Mouse (Mus musculus) brown adipose tissue, adult 24 weeks (tissue): ENCODE measurements around the gene Igf2bp3. TPM values are rescaled to one million over a fixed set of nuclear protein-coding genes. Genes with fewer than 3 reads are reported as not detected.

ENCODE experiments used
- H3K27ac ChIP-seq: fragments of 200-500 bp; replicated peaks from 2 replicates; pipeline ENCODE4 v1.5.1; 2012; ENCODE audit warnings: low read depth, mild to moderate bottlenecking, low read length
- H3K4me1 ChIP-seq: fragments of 200-500 bp; 2 replicates; pipeline ENCODE4 v1.6.1; 2012; ENCODE audit warnings: low read length, mixed read lengths; ENCODE audit not compliant: control insufficient read depth, insufficient read depth, insufficient read length
- H3K4me3 ChIP-seq: fragments of 200-500 bp; 2 replicates; pipeline ENCODE4 v1.5.1; 2012; ENCODE audit warnings: low read depth, mild to moderate bottlenecking, low read length, moderate library complexity; ENCODE audit not compliant: insufficient read depth
- polyA plus RNA-seq: library from polyadenylated mRNA; stranded (reverse); fragments of >200 nt; gene quantifications from 2 replicates; pipeline ENCODE4 v1.2.4, GENCODE M21; 2012; ENCODE audit not compliant: missing spikeins, insufficient read depth, insufficient read length

The Igf2bp3 gene
- polyA plus RNA-seq, 1 experiment = not detected

DNA sequence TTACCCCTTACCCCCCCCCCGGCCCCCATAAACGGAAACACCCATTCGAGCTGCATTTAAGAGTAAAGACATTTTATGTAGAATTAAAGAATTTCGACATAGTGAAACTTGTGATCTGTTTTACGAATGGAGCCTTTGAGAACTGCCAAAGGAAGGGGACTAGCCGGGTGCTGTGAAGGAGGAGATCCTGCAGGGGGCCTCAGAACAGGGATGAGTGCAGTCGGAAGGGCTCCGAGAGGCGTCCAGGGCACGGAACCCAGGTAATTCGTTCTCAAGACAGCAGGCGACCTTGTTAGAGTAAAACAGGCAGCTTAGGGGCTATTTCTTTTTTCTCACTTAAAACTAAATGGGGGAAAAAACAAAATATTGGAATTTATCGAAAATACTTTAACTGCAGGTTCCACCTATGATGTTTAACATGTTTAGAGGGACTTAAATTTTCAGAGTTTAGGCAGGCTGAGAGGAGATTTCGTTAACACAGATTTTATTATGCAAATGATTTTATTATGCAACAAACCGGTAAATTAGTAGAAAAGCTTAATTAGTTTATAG lies 12.5 kb upstream of the Igf2bp3 start:
- H3K4me1 ChIP-seq = no peaks in the 10 kb centered on the region
- H3K27ac ChIP-seq = no peak overlapping the region
- H3K4me3 ChIP-seq = no peak overlapping the region

DNA sequence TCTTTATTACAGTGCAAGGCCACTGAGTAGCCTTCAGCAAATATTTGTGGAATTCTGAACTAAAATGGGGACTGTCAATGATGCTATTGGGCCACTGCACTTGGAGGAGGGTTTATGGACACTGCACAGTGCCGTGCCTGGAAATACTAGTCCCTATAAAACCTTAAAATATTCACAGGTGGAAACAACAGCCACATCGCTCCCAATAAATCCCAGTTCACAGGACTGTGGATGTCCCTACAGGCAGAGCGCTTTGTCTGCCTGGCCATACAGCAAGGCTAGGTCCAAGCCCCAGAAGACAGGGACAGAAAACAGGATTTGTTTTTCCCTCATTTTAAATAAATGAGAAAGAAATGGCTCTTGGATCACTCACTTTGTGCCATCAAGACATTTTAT lies 11.0 kb upstream of the Igf2bp3 start:
- H3K4me3 ChIP-seq = no peak overlapping the region
- H3K4me1 ChIP-seq = no peaks in the 10 kb centered on the region
- no peak overlapping the region for H3K27ac ChIP-seq

GRCm38 (mm10) chr6:49224923-49225727 lies 10.4 kb upstream of the Igf2bp3 start:
- Histone ChIP-seq H3K4me3 (no peak overlapping the region), H3K27ac (no peak overlapping the region), H3K4me1 (no peaks in the 10 kb centered on the region)

DNA sequence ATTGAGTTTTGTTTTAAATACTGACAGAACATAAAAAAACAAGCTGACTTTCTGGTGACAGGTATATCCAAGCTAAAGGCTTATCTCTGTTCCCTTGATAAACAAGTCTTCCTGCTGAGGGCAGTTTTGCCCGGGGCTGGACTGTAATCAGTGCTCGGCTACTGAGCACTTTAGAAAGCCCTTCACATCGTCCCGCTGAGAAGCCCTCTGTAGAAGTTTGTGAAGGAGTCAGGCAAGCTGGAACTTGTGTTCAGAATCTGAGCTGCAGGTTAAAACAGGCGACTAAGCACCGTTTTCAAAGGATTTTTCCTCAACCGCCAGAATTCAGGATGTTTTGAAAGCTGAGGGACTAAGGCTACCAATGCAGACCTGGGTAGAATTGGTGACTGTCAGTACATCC lies 7.1 kb upstream of the Igf2bp3 start:
- H3K27ac ChIP-seq = no peak overlapping the region
- no peak overlapping the region for H3K4me3 ChIP-seq
- H3K4me1 ChIP-seq = no peaks in the 10 kb centered on the region

- Histone ChIP-seq H3K4me1 (no peaks in the 10 kb centered on the region), H3K27ac (no peak overlapping the region), H3K4me3 (no peak overlapping the region)
These were observed 5.3 kb upstream of the Igf2bp3 start for GRCm38 (mm10) chr6:49219920-49220604.

DNA sequence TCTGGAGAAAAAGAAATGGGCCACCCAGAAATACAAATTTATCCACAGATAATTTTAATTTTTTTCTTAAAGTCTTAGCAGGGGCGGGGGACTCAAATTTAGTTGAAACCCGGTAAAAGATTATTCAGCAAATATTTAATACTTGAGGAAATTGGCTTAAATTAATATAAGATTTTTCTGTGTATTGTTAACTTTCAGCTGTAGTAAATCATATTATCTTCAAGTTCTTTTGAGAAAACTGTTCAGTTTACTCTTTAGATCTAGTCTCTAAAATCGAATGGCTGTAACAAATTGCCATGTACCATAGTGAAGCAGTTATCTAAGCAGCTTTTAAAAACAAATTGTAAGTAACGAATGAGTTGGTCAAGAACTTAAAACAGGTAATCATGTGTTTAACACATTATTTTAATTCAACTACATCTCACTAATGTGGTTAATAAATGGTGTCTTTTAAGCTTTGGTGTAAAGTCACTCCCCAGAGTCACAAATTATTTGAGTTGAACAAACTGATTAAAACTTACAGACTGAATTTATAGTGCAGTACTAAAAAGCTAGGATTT lies 4.3 kb upstream of the Igf2bp3 start:
- no peaks in the 10 kb centered on the region for H3K4me1 ChIP-seq
- no peak overlapping the region for H3K4me3 ChIP-seq
- H3K27ac ChIP-seq = no peak overlapping the region

DNA sequence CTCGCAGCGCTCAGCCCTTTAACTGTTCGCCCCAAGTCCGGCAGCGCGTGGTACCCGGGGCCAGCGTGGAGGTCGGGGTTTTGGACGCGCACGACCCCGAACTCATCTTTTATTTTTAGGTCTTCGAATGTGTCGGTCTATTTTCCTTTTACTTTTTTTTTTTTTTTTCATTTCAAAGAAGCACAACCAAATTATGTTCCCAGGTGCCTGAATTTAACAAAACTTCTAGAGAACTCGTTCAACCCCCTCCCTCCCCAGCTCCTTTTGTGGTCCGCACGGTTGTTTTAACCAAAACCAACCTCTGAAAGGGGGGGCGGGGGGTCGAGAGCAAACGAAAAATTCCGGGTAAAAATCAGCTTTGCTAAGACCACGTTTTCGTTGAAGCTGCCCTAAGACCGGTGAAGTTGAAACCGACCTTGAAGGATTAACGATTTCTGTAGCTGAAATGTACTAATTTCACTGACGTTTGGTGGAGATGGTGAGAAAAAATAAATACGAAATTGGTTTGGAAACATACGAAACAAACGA lies 3.6 kb upstream of the Igf2bp3 start:
- no peaks in the 10 kb centered on the region for H3K4me1 ChIP-seq
- no peak overlapping the region for H3K27ac ChIP-seq
- peak overlapping the region; percentile 17 for H3K4me3 ChIP-seq

DNA sequence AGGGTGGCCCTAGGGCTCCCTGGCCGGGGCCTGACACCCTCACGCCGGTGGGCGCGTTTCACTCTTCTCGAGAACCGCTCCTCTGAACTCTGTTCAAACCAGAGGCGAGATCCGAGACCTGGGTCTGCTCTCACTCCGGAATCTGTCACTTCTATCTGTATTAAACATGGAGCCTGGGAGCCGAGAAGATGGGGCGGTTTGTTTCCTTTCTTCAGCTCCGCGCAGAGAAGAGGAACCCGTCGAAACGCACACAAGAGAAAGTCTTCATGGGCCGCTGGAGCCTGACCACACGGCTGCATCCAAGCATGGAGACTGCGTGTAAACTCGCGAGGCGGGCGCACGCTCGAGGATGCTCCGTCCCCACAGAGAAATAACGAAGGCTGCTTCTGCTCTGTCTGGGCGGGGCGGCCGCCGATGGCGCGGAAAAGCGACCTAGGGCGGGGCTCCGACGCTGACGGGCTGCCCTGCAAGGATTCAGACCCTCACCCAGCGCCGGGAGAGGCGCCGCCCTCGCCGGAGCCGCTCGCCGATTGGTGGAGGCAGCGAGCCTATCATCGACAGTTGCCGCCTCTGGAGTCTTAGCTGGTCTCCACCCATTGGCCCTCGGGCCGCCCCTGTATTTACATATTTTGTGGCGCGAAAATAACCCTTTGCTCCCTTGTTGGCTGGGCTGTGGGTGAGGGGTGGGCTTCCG lies 3.0 kb upstream of the Igf2bp3 start:
- Histone ChIP-seq H3K4me3 (peak overlapping the region; percentile 17), H3K27ac (no peak overlapping the region)

DNA sequence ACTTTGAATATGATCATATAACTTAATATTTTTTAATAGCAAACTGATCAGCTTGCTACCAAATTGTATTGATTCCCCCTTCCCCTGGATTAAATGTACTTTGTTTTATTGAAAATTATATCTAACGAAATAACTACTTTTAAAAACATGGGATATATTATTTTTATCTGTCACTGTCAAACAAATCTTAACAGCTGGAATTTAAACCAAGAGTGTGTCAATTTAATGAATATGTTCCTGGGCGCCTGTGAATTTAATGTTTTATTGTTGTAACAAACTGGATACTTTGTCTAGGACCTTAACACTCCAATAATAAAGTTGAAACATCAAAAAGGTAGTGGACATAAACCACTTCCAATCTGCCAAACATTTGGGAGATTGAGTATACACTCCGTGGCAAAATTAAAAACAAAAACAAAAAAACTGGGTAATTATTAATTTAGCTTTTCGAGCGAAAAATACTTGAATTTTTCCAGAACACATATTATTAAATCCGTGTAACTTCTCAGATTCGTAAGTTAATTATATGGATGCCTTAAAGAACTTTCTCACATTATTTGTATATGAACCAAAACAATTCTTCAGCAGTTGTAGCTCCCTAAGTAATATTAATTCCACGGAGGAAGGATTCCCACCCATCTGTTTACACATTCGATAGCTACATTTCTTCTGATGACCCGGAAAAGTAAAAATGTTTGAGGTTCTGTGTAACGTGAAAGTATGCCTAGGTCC lies 2.2 kb upstream of the Igf2bp3 start:
- Histone ChIP-seq H3K27ac (no peak overlapping the region), H3K4me1 (no peaks in the 10 kb centered on the region), H3K4me3 (no peak overlapping the region)

More for the DNA sequence above, 3.0 kb upstream of the Igf2bp3 start:
- no peaks in the 10 kb centered on the region for H3K4me1 ChIP-seq

DNA sequence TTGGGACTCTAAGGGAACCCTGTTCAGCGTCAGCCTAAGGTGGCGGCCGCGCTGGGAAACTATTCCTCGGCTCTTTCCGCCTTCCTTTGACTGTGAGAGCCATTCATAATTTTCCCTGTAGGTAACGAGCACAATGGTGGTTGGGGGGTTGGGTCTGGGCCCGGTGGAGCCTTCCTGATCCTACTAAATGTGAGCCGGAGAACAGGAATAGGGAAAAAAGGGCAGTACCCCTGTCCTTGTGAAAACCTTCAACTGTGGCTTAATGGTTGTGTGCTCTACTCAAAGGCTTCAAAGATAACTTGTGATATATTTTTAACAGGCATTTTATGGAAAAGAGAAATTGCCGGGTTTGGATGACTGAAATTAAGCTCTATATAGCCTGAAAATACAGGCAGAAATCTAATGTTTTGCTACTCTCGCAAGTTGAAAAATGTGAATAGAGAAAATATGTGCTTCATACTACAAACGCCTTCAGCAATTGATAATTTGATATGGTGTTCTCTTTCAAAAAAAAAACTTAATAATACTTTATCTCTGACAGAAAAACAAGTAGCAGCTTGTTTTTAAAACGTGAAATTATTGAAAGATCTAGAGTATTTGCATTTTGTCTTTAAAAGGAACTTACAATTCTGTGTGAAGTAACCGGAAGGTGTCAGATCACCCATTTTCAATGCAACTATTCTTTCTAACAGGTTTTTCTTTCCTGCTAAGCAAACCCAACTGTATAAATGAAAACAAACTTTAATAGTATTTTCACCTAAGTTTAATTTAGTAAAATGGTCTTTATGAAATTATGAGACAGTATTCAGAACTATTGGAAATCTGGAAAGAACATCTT lies 1.2 kb upstream of the Igf2bp3 start:
- Histone ChIP-seq H3K4me3 (peak overlapping the region; percentile 3; the same call in 1 of the 2 replicates), H3K27ac (no peak overlapping the region), H3K4me1 (no peaks in the 10 kb centered on the region)

GRCm38 (mm10) chr6:49214086-49214927 lies 450 bp downstream of the Igf2bp3 start:
- Histone ChIP-seq H3K4me3 (peak overlapping the region; percentile 49), H3K4me1 (no peaks in the 10 kb centered on the region), H3K27ac (no peak overlapping the region)

DNA sequence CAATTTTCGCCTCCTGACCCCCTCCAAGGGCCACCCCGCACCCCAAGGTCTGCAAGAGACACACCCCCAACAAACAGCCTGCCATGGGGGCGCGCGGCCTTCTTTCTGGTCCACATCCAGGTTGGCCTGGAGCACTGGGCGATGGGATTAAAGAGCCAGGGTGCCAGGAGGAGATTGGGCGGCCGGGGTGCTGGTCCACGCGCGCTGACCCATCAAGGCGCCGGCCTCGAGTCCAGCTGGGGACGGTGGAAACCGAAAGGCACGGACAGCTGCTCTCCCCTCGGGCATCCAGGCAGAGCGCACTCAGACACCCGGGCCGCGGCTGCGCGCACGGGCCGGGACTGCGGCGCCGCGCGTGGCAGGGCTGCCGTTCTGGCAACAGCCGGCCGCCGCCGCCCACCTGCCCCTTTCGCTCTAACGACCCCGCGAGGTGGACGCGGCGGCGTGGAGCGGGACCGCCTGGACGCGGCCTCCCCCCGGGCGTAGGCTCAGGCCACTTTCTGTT lies 1.1 kb downstream of the Igf2bp3 start:
- Histone ChIP-seq H3K27ac (no peak overlapping the region), H3K4me1 (no peaks in the 10 kb centered on the region), H3K4me3 (peak overlapping the region; percentile 47)
